Mouse (Mus musculus): ENCODE data around the gene Ahnak2. TPM values are rescaled to one million over a fixed set of nuclear protein-coding genes. Genes with fewer than 3 reads are reported as not detected.

The Ahnak2 gene
- total and polyA plus RNA-seq, 3 experiments = 3.1 to 27.7 (median 14.6) TPM

- TF ChIP-seq ZC3H11A (IDR thresholded peaks at IDR 0.05; ENCODE audit: low read depth, low read length) (no peak), MAFK (IDR thresholded peaks at IDR 0.05; ENCODE audit: insufficient replicate concordance, low read length) (no peak), POLR2AphosphoS2 (IDR thresholded peaks at IDR 0.05; ENCODE audit: low read depth, low read length) (no peak), GABPA (IDR thresholded peaks at IDR 0.05; ENCODE audit: insufficient replicate concordance, low read depth, low read length) (no peak), RCOR1 (conservative IDR thresholded peaks at IDR 0.05; ENCODE audit: low read depth, low read length) (no peak), EP300 (IDR thresholded peaks at IDR 0.05; ENCODE audit: low read length) (no peak), UBTF (IDR thresholded peaks at IDR 0.05; ENCODE audit: low read depth, low read length) (no peak), MYC (IDR thresholded peaks at IDR 0.05; ENCODE audit: low read depth, low read length) (no peak), HCFC1 (IDR thresholded peaks at IDR 0.05; ENCODE audit: low read depth, low read length) (no peak), CHD2 (IDR thresholded peaks at IDR 0.05; ENCODE audit: low read length) (no peak), MXI1 (IDR thresholded peaks at IDR 0.05; ENCODE audit: low read depth, low read length) (no peak), MAX (IDR thresholded peaks at IDR 0.05; ENCODE audit: low read length) (no peak), PAX5 (IDR thresholded peaks at IDR 0.05; ENCODE audit: low read length) (no peak), TBP (conservative IDR thresholded peaks at IDR 0.05; ENCODE audit: low read depth, low read length) (no peak)
- peak overlapping the region in 1 of 3 experiments; percentile 7 for H3K4me3 ChIP-seq (replicated peaks in 1 of 3; ENCODE audit: low read depth in 2 of 3, low read length in 2 of 3, poor library complexity in 1 of 3)
- DNase-seq (ENCODE audit: extremely low read depth) = no peak
- peak overlapping the region; percentile 26; the same call in 1 of the 2 replicates for H3K4me2 ChIP-seq (ENCODE audit: insufficient read depth, low read depth, poor library complexity, severe bottlenecking)
- H3K4me1 ChIP-seq (ENCODE audit: control insufficient read depth in 1 of 2, insufficient read depth in 2 of 2) = peaks cover 36 to 75% of the 10 kb centered on the region in 2 experiments
- no peaks in the 10 kb centered on the region for H3K36me3 ChIP-seq (replicated peaks in 1 of 2; ENCODE audit: control insufficient read depth in 1 of 2, insufficient read depth in 1 of 2, low read length in 1 of 2)
- H3K27me3 ChIP-seq (replicated peaks) = no peaks in the 10 kb centered on the region
- peak overlapping the region; percentile 40 for H3K9ac ChIP-seq (ENCODE audit: insufficient read depth, low read depth)
- H3K9me3 ChIP-seq (replicated peaks; ENCODE audit: low read length) = no peaks in the 10 kb centered on the region
- in situ Hi-C loops (cut with MboI; ENCODE audit: low pct_ligation_motif_present, low pct_unique_long_range_greater_than_20kb, low sequenced_read_pairs) = loop anchor here (5.0 kb wide), 1 partner anchor 41 kb away; no protein-coding TSS in a partner anchor
- dilution Hi-C loops (cut with MboI; ENCODE audit: extremely low pct_ligation_motif_present, extremely low pct_unique_long_range_greater_than_20kb, low sequenced_read_pairs) = no loop called here
- peaks cover 8% of the 10 kb centered on the region; the same call in 1 of the 2 replicates for H3K79me2 ChIP-seq (replicated peaks; ENCODE audit: control insufficient read depth, extremely low read depth, insufficient read depth, poor library complexity, severe bottlenecking)
- peak overlapping the region; percentile 98 for H3K27ac ChIP-seq (ENCODE audit: insufficient read depth, low read depth)
Measured at GRCm38 (mm10) chr12:112798332-112798681, 4.2 kb downstream of the Ahnak2 start.

GRCm38 (mm10) chr12:112797672-112798331, 4.7 kb downstream of the Ahnak2 start:
- Histone ChIP-seq H3K27me3 (replicated peaks) (no peaks in the 10 kb centered on the region), H3K9ac (ENCODE audit: insufficient read depth, low read depth) (peak overlapping the region; percentile 92), H3K4me1 (ENCODE audit: control insufficient read depth in 1 of 2, insufficient read depth in 2 of 2) (peaks cover 41 to 80% of the 10 kb centered on the region in 2 experiments), H3K9me3 (replicated peaks; ENCODE audit: low read length) (no peaks in the 10 kb centered on the region), H3K27ac (ENCODE audit: insufficient read depth, low read depth) (peak overlapping the region; percentile 98), H3K4me3 (replicated peaks in 1 of 3; ENCODE audit: low read depth in 2 of 3, low read length in 2 of 3, poor library complexity in 1 of 3) (peak overlapping the region; percentile 3 to 76 (median 59)), H3K79me2 (replicated peaks; ENCODE audit: control insufficient read depth, extremely low read depth, insufficient read depth, poor library complexity, severe bottlenecking) (peaks cover 13% of the 10 kb centered on the region; the same call in 1 of the 2 replicates), H3K4me2 (ENCODE audit: insufficient read depth, low read depth, poor library complexity, severe bottlenecking) (peak overlapping the region; percentile 90), H3K36me3 (replicated peaks in 1 of 2; ENCODE audit: control insufficient read depth in 1 of 2, insufficient read depth in 1 of 2, low read length in 1 of 2) (no peaks in the 10 kb centered on the region)
- DNase-seq (ENCODE audit: extremely low read depth) = peak; percentile 83
- dilution Hi-C loops (cut with MboI; ENCODE audit: extremely low pct_ligation_motif_present, extremely low pct_unique_long_range_greater_than_20kb, low sequenced_read_pairs) (no loop called here), in situ Hi-C loops (cut with MboI; ENCODE audit: low pct_ligation_motif_present, low pct_unique_long_range_greater_than_20kb, low sequenced_read_pairs) (loop anchor here (5.0 kb wide), 1 partner anchor 41 kb away; no protein-coding TSS in a partner anchor)
- 0 out of 2 replicates have a peak, but pooled peaks have one; percentile 14 for TF ChIP-seq JUN (IDR thresholded peaks at IDR 0.05; ENCODE audit: insufficient read depth, low read depth, low read length)
- no peak; the same call in 1 of the 2 replicates for TF ChIP-seq RAD21 (IDR thresholded peaks at IDR 0.05; ENCODE audit: low read depth, low read length)
- peak; percentile 70; the same call in 1 of the 2 replicates for TF ChIP-seq MAX (IDR thresholded peaks at IDR 0.05; ENCODE audit: low read length)
- no peak for TF ChIP-seq CTCF (conservative IDR thresholded peaks at IDR 0.05 in 1 of 2, IDR thresholded peaks at IDR 0.05 in 1 of 2; ENCODE audit: low read depth in 2 of 2, low read length in 2 of 2)
- peak; percentile 90 for TF ChIP-seq BHLHE40 (IDR thresholded peaks at IDR 0.05; ENCODE audit: low read depth, low read length)
- peak; percentile 44; the same call in 1 of the 2 replicates for TF ChIP-seq POLR2A (IDR thresholded peaks at IDR 0.05; ENCODE audit: low read depth, low read length)
- TF ChIP-seq MAFK (IDR thresholded peaks at IDR 0.05; ENCODE audit: insufficient replicate concordance, low read length) = peak; percentile 62; the same call in 1 of the 2 replicates
- no peak for TF ChIP-seq RCOR1 (conservative IDR thresholded peaks at IDR 0.05; ENCODE audit: low read depth, low read length)
- peak; percentile 6; the same call in 1 of the 2 replicates for TF ChIP-seq SMC3 (IDR thresholded peaks at IDR 0.05; ENCODE audit: low read depth, low read length)
- peak; percentile 73; the same call in 1 of the 2 replicates for TF ChIP-seq MEF2A (IDR thresholded peaks at IDR 0.05; ENCODE audit: borderline replicate concordance, low read depth, low read length)
- TF ChIP-seq EP300 (IDR thresholded peaks at IDR 0.05; ENCODE audit: low read length) = peak; percentile 61; the same call in 1 of the 2 replicates
- TF ChIP-seq ZKSCAN1 (IDR thresholded peaks at IDR 0.05; ENCODE audit: borderline replicate concordance, low read depth, low read length) = no peak
- peak; percentile 93; the same call in 1 of the 2 replicates for TF ChIP-seq MAZ (IDR thresholded peaks at IDR 0.05; ENCODE audit: low read depth, low read length)
- TF ChIP-seq CHD1 (IDR thresholded peaks at IDR 0.05; ENCODE audit: low read depth, low read length) = no peak
- TF ChIP-seq ZNF384 (IDR thresholded peaks at IDR 0.05; ENCODE audit: low read depth, low read length) = no peak
- TF ChIP-seq PAX5 (IDR thresholded peaks at IDR 0.05; ENCODE audit: low read length) = no peak
- TF ChIP-seq TCF12 (IDR thresholded peaks at IDR 0.05; ENCODE audit: low read depth, low read length) = peak; percentile 95
- TF ChIP-seq IRF4 (IDR thresholded peaks at IDR 0.05; ENCODE audit: low read depth, low read length) = peak; percentile 66; the same call in 1 of the 2 replicates
- peak; percentile 40; the same call in 1 of the 2 replicates for TF ChIP-seq ELF1 (IDR thresholded peaks at IDR 0.05; ENCODE audit: low read depth, low read length)
- 0 out of 2 replicates have a peak, but pooled peaks have one; percentile 1 for TF ChIP-seq NELFE (IDR thresholded peaks at IDR 0.05; ENCODE audit: low read depth, low read length)
- no peak for TF ChIP-seq USF1 (IDR thresholded peaks at IDR 0.05; ENCODE audit: low read depth, low read length)

Data from CH12.LX (cell line).